Mouse (Mus musculus) kidney, postnatal 4 days (tissue): ENCODE measurements around the gene Ulk3.

Experiments used
- DNase-seq, 2 experiments: peaks; one replicate each; pipeline ENCODE4 v3.0.0; 2021; ENCODE audit warnings: mixed read lengths in 2 of 2

The Ulk3 gene

GRCm38 (mm10) chr9:57644944-57645893 is 56.0 kb downstream of the Ulk3 start:
- peak; percentile 96 for DNase-seq
